Mouse (Mus musculus) brown adipose tissue, adult 24 weeks (tissue): ENCODE results near the gene Ptprc. TPM values are rescaled to one million over a fixed set of nuclear protein-coding genes. Genes with fewer than 3 reads are reported as not detected.

Source experiments
- H3K27ac ChIP-seq: fragments of 200-500 bp; replicated peaks from 2 replicates; pipeline ENCODE4 v1.5.1; 2012; ENCODE audit warnings: low read depth, mild to moderate bottlenecking, low read length
- H3K4me1 ChIP-seq: fragments of 200-500 bp; 2 replicates; pipeline ENCODE4 v1.6.1; 2012; ENCODE audit warnings: low read length, mixed read lengths; ENCODE audit not compliant: control insufficient read depth, insufficient read depth, insufficient read length
- H3K4me3 ChIP-seq: fragments of 200-500 bp; 2 replicates; pipeline ENCODE4 v1.5.1; 2012; ENCODE audit warnings: low read depth, mild to moderate bottlenecking, low read length, moderate library complexity; ENCODE audit not compliant: insufficient read depth
- polyA plus RNA-seq: library from polyadenylated mRNA; stranded (reverse); fragments of >200 nt; gene quantifications from 2 replicates; pipeline ENCODE4 v1.2.4, GENCODE M21; 2012; ENCODE audit not compliant: missing spikeins, insufficient read depth, insufficient read length

Ptprc gene
- polyA plus RNA-seq, 1 experiment, result 6.1 TPM

- no peak overlapping the region for H3K4me3 ChIP-seq
- no peak overlapping the region for H3K27ac ChIP-seq
- no peaks in the 10 kb centered on the region for H3K4me1 ChIP-seq
Observed at GRCm38 (mm10) chr1:138037484-138037883, 138.0 kb downstream of the Ptprc start.

GRCm38 (mm10) chr1:138029649-138030048, 145.9 kb downstream of the Ptprc start:
- no peak overlapping the region for H3K27ac ChIP-seq
- H3K4me1 ChIP-seq, result no peaks in the 10 kb centered on the region
- no peak overlapping the region for H3K4me3 ChIP-seq

- Histone ChIP-seq H3K27ac (no peak overlapping the region), H3K4me1 (no peaks in the 10 kb centered on the region), H3K4me3 (no peak overlapping the region)
Observed at GRCm38 (mm10) chr1:138025298-138025697, 150.2 kb downstream of the Ptprc start.

GRCm38 (mm10) chr1:138023601-138024000, 151.9 kb downstream of the Ptprc start:
- H3K4me1 ChIP-seq, result no peaks in the 10 kb centered on the region
- H3K4me3 ChIP-seq, result no peak overlapping the region
- H3K27ac ChIP-seq, result no peak overlapping the region

GRCm38 (mm10) chr1:138022918-138023295, 152.6 kb downstream of the Ptprc start:
- H3K4me3 ChIP-seq, result no peak overlapping the region
- H3K27ac ChIP-seq, result no peak overlapping the region

GRCm38 (mm10) chr1:138021962-138022917, 153.3 kb downstream of the Ptprc start:
- no peak overlapping the region for H3K27ac ChIP-seq

More at GRCm38 (mm10) chr1:138022918-138023295, 152.6 kb downstream of the Ptprc start:
- no peaks in the 10 kb centered on the region for H3K4me1 ChIP-seq

More at GRCm38 (mm10) chr1:138021962-138022917, 153.3 kb downstream of the Ptprc start:
- no peak overlapping the region for H3K4me3 ChIP-seq
- no peaks in the 10 kb centered on the region for H3K4me1 ChIP-seq

Other genes with a start within 250 kb of the Ptprc start
- not detected in 2 replicates for gene Atp6v1g3, start 98.0 kb upstream of the Ptprc start, polyA plus RNA-seq